Mouse (Mus musculus): ENCODE measurements around the gene Ccdc6. TPM values are rescaled to one million over a fixed set of nuclear protein-coding genes. Genes with fewer than 3 reads are reported as not detected.
A peak's percentile ranks its signal among the peaks of the same experiment; 100 is the strongest.

The Ccdc6 gene
- total and polyA plus RNA-seq, 3 experiments: 25.4 to 143 (median 42.0) TPM

GRCm38 (mm10) chr10:70116454-70116853 lies 19.5 kb downstream of the Ccdc6 start (continued):
- TF ChIP-seq NELFE (IDR thresholded peaks at IDR 0.05; ENCODE audit: low read depth, low read length): no peak

GRCm38 (mm10) chr10:70119451-70119850 lies 22.5 kb downstream of the Ccdc6 start:
- Histone ChIP-seq H3K4me1 (ENCODE audit: control insufficient read depth in 1 of 2, insufficient read depth in 2 of 2, low read length in 2 of 2) (peaks cover 14 to 33% of the 10 kb centered on the region in 2 experiments), H3K79me2 (ENCODE audit: control insufficient read depth, insufficient read depth, low read length, poor library complexity) (peaks cover 38% of the 10 kb centered on the region), H3K4me3 (ENCODE audit: control insufficient read depth in 1 of 2, insufficient read depth in 1 of 2, low read depth in 2 of 2, low read length in 2 of 2) (peak overlapping the region; percentile 12 to 46; a peak in 3 of 4 replicates), H3K9me3 (replicated peaks; ENCODE audit: insufficient read depth, low read length) (no peaks in the 10 kb centered on the region), H3K36me3 (ENCODE audit: control insufficient read depth in 1 of 2, insufficient read depth in 2 of 2, low read length in 2 of 2) (peaks cover 0 to 27% of the 10 kb centered on the region in 2 experiments; a peak in 2 of 4 replicates), H3K9ac (ENCODE audit: control insufficient read depth, low read depth, low read length, poor library complexity, severe bottlenecking) (peak overlapping the region; percentile 50), H3K27ac (ENCODE audit: control insufficient read depth, low read depth, low read length) (peak overlapping the region; percentile 96), H3K27me3 (ENCODE audit: control insufficient read depth in 1 of 2, insufficient read depth in 2 of 2, low read length in 2 of 2) (no peaks in the 10 kb centered on the region)
- DNase-seq (ENCODE audit: low read depth, low spot score): peak; percentile 49
- TF ChIP-seq USF1 (IDR thresholded peaks at IDR 0.05; ENCODE audit: low read depth, low read length) (no peak), ZC3H11A (IDR thresholded peaks at IDR 0.05; ENCODE audit: low read depth, low read length) (no peak), POLR2AphosphoS5 (IDR thresholded peaks at IDR 0.05; ENCODE audit: borderline replicate concordance, low read depth, low read length) (no peak), E2F4 (IDR thresholded peaks at IDR 0.05; ENCODE audit: borderline replicate concordance, low read depth, low read length) (no peak), KAT2A (conservative IDR thresholded peaks at IDR 0.05; ENCODE audit: low read depth, low read length) (no peak), USF2 (IDR thresholded peaks at IDR 0.05; ENCODE audit: borderline replicate concordance in 1 of 2, insufficient read depth in 1 of 2, low read depth in 1 of 2, low read length in 2 of 2) (no peak), TBP (IDR thresholded peaks at IDR 0.05; ENCODE audit: low read depth, low read length) (no peak)

GRCm38 (mm10) chr10:70119851-70120370 lies 23.0 kb downstream of the Ccdc6 start:
- Histone ChIP-seq H3K27ac (ENCODE audit: control insufficient read depth, low read depth, low read length) (peak overlapping the region; percentile 96), H3K79me2 (ENCODE audit: control insufficient read depth, insufficient read depth, low read length, poor library complexity) (peaks cover 39% of the 10 kb centered on the region), H3K4me3 (ENCODE audit: control insufficient read depth in 1 of 2, insufficient read depth in 1 of 2, low read depth in 2 of 2, low read length in 2 of 2) (peak overlapping the region; percentile 30 to 46), H3K9me3 (replicated peaks; ENCODE audit: insufficient read depth, low read length) (no peaks in the 10 kb centered on the region), H3K4me1 (ENCODE audit: control insufficient read depth in 1 of 2, insufficient read depth in 2 of 2, low read length in 2 of 2) (peaks cover 14 to 33% of the 10 kb centered on the region in 2 experiments), H3K27me3 (ENCODE audit: control insufficient read depth in 1 of 2, insufficient read depth in 2 of 2, low read length in 2 of 2) (no peaks in the 10 kb centered on the region), H3K9ac (ENCODE audit: control insufficient read depth, low read depth, low read length, poor library complexity, severe bottlenecking) (peak overlapping the region; percentile 50), H3K36me3 (ENCODE audit: control insufficient read depth in 1 of 2, insufficient read depth in 2 of 2, low read length in 2 of 2) (peaks cover 0 to 27% of the 10 kb centered on the region in 2 experiments; a peak in 2 of 4 replicates)
- DNase-seq (ENCODE audit: low read depth, low spot score): peak; percentile 69
- no peak for TF ChIP-seq CTCF (IDR thresholded peaks at IDR 0.05 in 2 of 3, conservative IDR thresholded peaks at IDR 0.05 in 1 of 3; ENCODE audit: control insufficient read depth in 1 of 3, insufficient read depth in 1 of 3, low read depth in 2 of 3, low read length in 3 of 3, poor library complexity in 1 of 3, severe bottlenecking in 1 of 3)
- no peak for TF ChIP-seq UBTF (IDR thresholded peaks at IDR 0.05; ENCODE audit: borderline replicate concordance, insufficient read depth, low read depth, low read length)
- TF ChIP-seq GABPA (IDR thresholded peaks at IDR 0.05; ENCODE audit: low read depth, low read length): no peak
- TF ChIP-seq JUND (IDR thresholded peaks at IDR 0.05; ENCODE audit: low read depth, low read length): no peak
- no peak for TF ChIP-seq ZMIZ1 (IDR thresholded peaks at IDR 0.05; ENCODE audit: low read depth, low read length)
- no peak for TF ChIP-seq SMC3 (IDR thresholded peaks at IDR 0.05; ENCODE audit: low read depth, low read length)
- TF ChIP-seq SIN3A (IDR thresholded peaks at IDR 0.05; ENCODE audit: low read length): peak; percentile 84
- TF ChIP-seq E2F4 (IDR thresholded peaks at IDR 0.05; ENCODE audit: borderline replicate concordance, low read depth, low read length): no peak
- no peak for TF ChIP-seq RCOR1 (IDR thresholded peaks at IDR 0.05; ENCODE audit: low read depth, low read length)
- TF ChIP-seq GATA1 (IDR thresholded peaks at IDR 0.05; ENCODE audit: low read depth, low read length): peak; percentile 74
- TF ChIP-seq ELF1 (IDR thresholded peaks at IDR 0.05; ENCODE audit: low read depth, low read length): no peak
- no peak for TF ChIP-seq MYB (IDR thresholded peaks at IDR 0.05; ENCODE audit: low read depth, low read length)
- no peak for TF ChIP-seq BHLHE40 (IDR thresholded peaks at IDR 0.05; ENCODE audit: borderline replicate concordance, low read depth, low read length)
- TF ChIP-seq USF2 (IDR thresholded peaks at IDR 0.05; ENCODE audit: borderline replicate concordance in 1 of 2, insufficient read depth in 1 of 2, low read depth in 1 of 2, low read length in 2 of 2): no peak
- peak; percentile 20; the same call in 1 of the 2 replicates for TF ChIP-seq ZKSCAN1 (IDR thresholded peaks at IDR 0.05; ENCODE audit: low read depth, low read length)
- peak; percentile 98 for TF ChIP-seq ETS1 (IDR thresholded peaks at IDR 0.05; ENCODE audit: low read depth, low read length)
- no peak for TF ChIP-seq POLR2AphosphoS5 (IDR thresholded peaks at IDR 0.05; ENCODE audit: borderline replicate concordance, low read depth, low read length)
- no peak for TF ChIP-seq RAD21 (IDR thresholded peaks at IDR 0.05; ENCODE audit: low read depth, low read length)
- peak; percentile 27; the same call in 1 of the 2 replicates for TF ChIP-seq MAZ (IDR thresholded peaks at IDR 0.05; ENCODE audit: low read depth, low read length)
- 0 out of 2 replicates have a peak, but pooled peaks have one; percentile 15 for TF ChIP-seq HCFC1 (IDR thresholded peaks at IDR 0.05; ENCODE audit: low read depth, low read length)
- TF ChIP-seq TAL1 (IDR thresholded peaks at IDR 0.05; ENCODE audit: low read length): no peak
- TF ChIP-seq MYC (IDR thresholded peaks at IDR 0.05; ENCODE audit: low read depth, low read length): no peak
- TF ChIP-seq TBP (IDR thresholded peaks at IDR 0.05; ENCODE audit: low read depth, low read length): no peak
- TF ChIP-seq MAFK (IDR thresholded peaks at IDR 0.05; ENCODE audit: borderline replicate concordance, low read depth, low read length): no peak
